Mouse (Mus musculus) embryonic facial prominence, embryonic 10.5 days (tissue): Measurements from ENCODE around the gene Gm49425. TPM values are rescaled to one million over a fixed set of nuclear protein-coding genes. Genes with fewer than 3 reads are reported as not detected.
A peak's percentile ranks its signal among the peaks of the same experiment; 100 is the strongest.

ENCODE experiments used
- DNase-seq: peaks from one replicate; pipeline ENCODE4 v3.0.0-alpha.2; 2017; ENCODE audit warnings: low spot score
- H3K27ac ChIP-seq: fragments of 300-500 bp; sonication (generic); replicated peaks from 2 replicates; pipeline ENCODE4 v1.5.1; 2016; ENCODE audit warnings: mild to moderate bottlenecking
- H3K27me3 ChIP-seq: fragments of 300-500 bp; sonication (generic); replicated peaks from 2 replicates; pipeline ENCODE4 v1.6.1; 2016; ENCODE audit warnings: low read depth, mild to moderate bottlenecking; ENCODE audit not compliant: poor library complexity, severe bottlenecking
- H3K36me3 ChIP-seq: fragments of 300-500 bp; sonication (generic); replicated peaks from 2 replicates; pipeline ENCODE4 v1.6.1; 2016; ENCODE audit warnings: mild to moderate bottlenecking, moderate library complexity
- H3K4me1 ChIP-seq: fragments of 300-500 bp; sonication (generic); 2 replicates; pipeline ENCODE4 v1.6.1; 2016
- H3K4me3 ChIP-seq: fragments of 300-500 bp; sonication (generic); 2 replicates; pipeline ENCODE4 v1.5.1; 2016; ENCODE audit warnings: mild to moderate bottlenecking, moderate library complexity
- H3K9me3 ChIP-seq: fragments of 300-500 bp; sonication (generic); 2 replicates; pipeline ENCODE4 v1.6.1; 2016; ENCODE audit warnings: mild to moderate bottlenecking
- WGBS: fragments of 180-500 bp; shearing (Covaris S2); methylation state at CpG from one replicate; pipeline ENCODE4 v1.1.7; 2016; 5-methylcytosine and 5-hydroxymethylcytosine counted together
- polyA plus RNA-seq: library from polyadenylated mRNA; unstranded; fragments of >200 nt; fragmentation: Nextera tagmentation; extraction: Ambion mirVana; gene quantifications from 2 replicates; pipeline ENCODE4 v1.2.1, GENCODE M21; 2016

Gene Gm49425
- polyA plus RNA-seq, 1 experiment from 2014 or later: not detected

GRCm38 (mm10) chr15:101522556-101523232 is 5.6 kb upstream of the Gm49425 start:
- peaks cover 5% of the 10 kb centered on the region; the same call in 1 of the 2 replicates for H3K4me1 ChIP-seq
- no peaks in the 10 kb centered on the region for H3K36me3 ChIP-seq
- no peak overlapping the region for H3K4me3 ChIP-seq
- H3K27ac ChIP-seq: no peak overlapping the region
- 73% methylated on average over 4 of the region's 4 CpGs for WGBS
- H3K9me3 ChIP-seq: no peaks in the 10 kb centered on the region
- DNase-seq: no peak
- H3K27me3 ChIP-seq: peaks cover 7% of the 10 kb centered on the region; the same call in 1 of the 2 replicates

GRCm38 (mm10) chr15:101519792-101520191 is 2.7 kb upstream of the Gm49425 start:
- H3K4me3 ChIP-seq: no peak overlapping the region
- no peaks in the 10 kb centered on the region for H3K4me1 ChIP-seq
- 18% methylated on average over 2 of the region's 2 CpGs for WGBS
- H3K27ac ChIP-seq: no peak overlapping the region
- H3K27me3 ChIP-seq: no peaks in the 10 kb centered on the region; the same call in 1 of the 2 replicates
- no peaks in the 10 kb centered on the region for H3K36me3 ChIP-seq
- no peaks in the 10 kb centered on the region for H3K9me3 ChIP-seq
- DNase-seq: peak; percentile 79

- WGBS: 73% methylated on average over 9 of the region's 9 CpGs
Observed at GRCm38 (mm10) chr15:101508247-101508646, 8.8 kb downstream of the Gm49425 start.

GRCm38 (mm10) chr15:101506896-101507758 is 9.9 kb downstream of the Gm49425 start:
- 53% methylated on average over 14 of the region's 14 CpGs for WGBS
- DNase-seq: no peak
- peaks cover 17% of the 10 kb centered on the region for H3K4me1 ChIP-seq
- no peaks in the 10 kb centered on the region for H3K36me3 ChIP-seq
- no peaks in the 10 kb centered on the region for H3K9me3 ChIP-seq
- H3K27me3 ChIP-seq: no peaks in the 10 kb centered on the region
- 0 out of 2 replicates have a peak overlapping the region, but pooled peaks have one; percentile 7 for H3K27ac ChIP-seq
- no peak overlapping the region for H3K4me3 ChIP-seq

More at GRCm38 (mm10) chr15:101508247-101508646, 8.8 kb downstream of the Gm49425 start:
- H3K4me3 ChIP-seq: no peak overlapping the region
- no peak for DNase-seq
- no peak overlapping the region for H3K27ac ChIP-seq
- H3K27me3 ChIP-seq: no peaks in the 10 kb centered on the region
- no peaks in the 10 kb centered on the region for H3K9me3 ChIP-seq
- no peaks in the 10 kb centered on the region for H3K36me3 ChIP-seq
- peaks cover 17% of the 10 kb centered on the region for H3K4me1 ChIP-seq

GRCm38 (mm10) chr15:101497181-101497580 is 19.9 kb downstream of the Gm49425 start:
- DNase-seq: peak; percentile 31
- Histone ChIP-seq H3K27me3 (no peaks in the 10 kb centered on the region), H3K4me3 (no peak overlapping the region), H3K27ac (no peak overlapping the region), H3K9me3 (no peaks in the 10 kb centered on the region), H3K36me3 (no peaks in the 10 kb centered on the region), H3K4me1 (peaks cover 6% of the 10 kb centered on the region; the same call in 1 of the 2 replicates)
- WGBS: 69% methylated on average over 2 of the region's 2 CpGs

- H3K36me3 ChIP-seq: no peaks in the 10 kb centered on the region
- H3K4me1 ChIP-seq: peaks cover 6% of the 10 kb centered on the region; the same call in 1 of the 2 replicates
- H3K9me3 ChIP-seq: no peaks in the 10 kb centered on the region
- no peak overlapping the region for H3K4me3 ChIP-seq
- no peaks in the 10 kb centered on the region for H3K27me3 ChIP-seq
- 88% methylated on average over 8 of the region's 8 CpGs for WGBS
- no peak overlapping the region for H3K27ac ChIP-seq
- no peak for DNase-seq
Observed at GRCm38 (mm10) chr15:101495266-101495665, 21.8 kb downstream of the Gm49425 start.

- Histone ChIP-seq H3K9me3 (no peaks in the 10 kb centered on the region), H3K4me3 (no peak overlapping the region), H3K4me1 (peaks cover 6% of the 10 kb centered on the region; the same call in 1 of the 2 replicates), H3K27ac (no peak overlapping the region), H3K27me3 (no peaks in the 10 kb centered on the region), H3K36me3 (no peaks in the 10 kb centered on the region)
- 55% methylated on average over 1 of the region's 1 CpGs for WGBS
- DNase-seq: no peak
Observed at GRCm38 (mm10) chr15:101494203-101494602, 22.9 kb downstream of the Gm49425 start.

- no peak overlapping the region for H3K4me3 ChIP-seq
- H3K9me3 ChIP-seq: no peaks in the 10 kb centered on the region
- DNase-seq: no peak
- no peaks in the 10 kb centered on the region for H3K36me3 ChIP-seq
- no peak overlapping the region for H3K27ac ChIP-seq
- 90% methylated on average over 6 of the region's 6 CpGs for WGBS
- peaks cover 6% of the 10 kb centered on the region; the same call in 1 of the 2 replicates for H3K4me1 ChIP-seq
- H3K27me3 ChIP-seq: no peaks in the 10 kb centered on the region
Observed at GRCm38 (mm10) chr15:101493713-101494112, 23.3 kb downstream of the Gm49425 start.

GRCm38 (mm10) chr15:101492718-101493117 is 24.3 kb downstream of the Gm49425 start:
- Histone ChIP-seq H3K36me3 (no peaks in the 10 kb centered on the region), H3K9me3 (no peaks in the 10 kb centered on the region), H3K4me3 (no peak overlapping the region), H3K27ac (no peak overlapping the region), H3K4me1 (peaks cover 6% of the 10 kb centered on the region; the same call in 1 of the 2 replicates), H3K27me3 (no peaks in the 10 kb centered on the region)
- no peak for DNase-seq
- WGBS: 66% methylated on average over 8 of the region's 8 CpGs

GRCm38 (mm10) chr15:101491431-101491830 is 25.6 kb downstream of the Gm49425 start, which contains the start of gene Krt83:
Gene Krt83 (minus strand): TSS chr15:101491512.
- H3K9me3 ChIP-seq: no peaks in the 10 kb centered on the region
- no peaks in the 10 kb centered on the region for H3K27me3 ChIP-seq
- H3K36me3 ChIP-seq: no peaks in the 10 kb centered on the region
- H3K4me3 ChIP-seq: no peak within 1 kb of the TSS
- DNase-seq: no peak
- 81% methylated on average over 6 of the region's 6 CpGs for WGBS
- peaks cover 6% of the 10 kb centered on the region; the same call in 1 of the 2 replicates for H3K4me1 ChIP-seq
- H3K27ac ChIP-seq: no peak within 1 kb of the TSS

GRCm38 (mm10) chr15:101485911-101486635 is 31.0 kb downstream of the Gm49425 start:
- no peaks in the 10 kb centered on the region for H3K9me3 ChIP-seq
- no peaks in the 10 kb centered on the region for H3K36me3 ChIP-seq
- H3K27me3 ChIP-seq: peaks cover 4% of the 10 kb centered on the region; the same call in 1 of the 2 replicates
- no peak overlapping the region for H3K27ac ChIP-seq
- peaks cover 11% of the 10 kb centered on the region; the same call in 1 of the 2 replicates for H3K4me1 ChIP-seq
- WGBS: 77% methylated on average over 11 of the region's 11 CpGs
- no peak for DNase-seq
- no peak overlapping the region for H3K4me3 ChIP-seq

- Histone ChIP-seq H3K4me3 (no peak overlapping the region), H3K27ac (peak overlapping the region; percentile 15; the same call in 1 of the 2 replicates), H3K4me1 (peaks cover 11% of the 10 kb centered on the region; the same call in 1 of the 2 replicates), H3K27me3 (peaks cover 11% of the 10 kb centered on the region), H3K36me3 (no peaks in the 10 kb centered on the region), H3K9me3 (no peaks in the 10 kb centered on the region)
- WGBS: 86% methylated on average over 1 of the region's 1 CpGs
- no peak for DNase-seq
Observed at GRCm38 (mm10) chr15:101484939-101485338, 32.1 kb downstream of the Gm49425 start.
